Mouse (Mus musculus) liver, postnatal 0 days (tissue): Measurements from ENCODE around the gene Olfr1367.

Experiments
- CTCF ChIP-seq: sonication (generic); IDR thresholded peaks from 2 replicates; pipeline ENCODE4 v1.5.1; 2016; ENCODE audit warnings: antibody characterized with exemption, low read depth
- EP300 ChIP-seq: IDR thresholded peaks from 2 replicates; pipeline ENCODE4 v1.6.1; 2016; ENCODE audit warnings: antibody characterized with exemption, low read depth, mild to moderate bottlenecking

DNA sequence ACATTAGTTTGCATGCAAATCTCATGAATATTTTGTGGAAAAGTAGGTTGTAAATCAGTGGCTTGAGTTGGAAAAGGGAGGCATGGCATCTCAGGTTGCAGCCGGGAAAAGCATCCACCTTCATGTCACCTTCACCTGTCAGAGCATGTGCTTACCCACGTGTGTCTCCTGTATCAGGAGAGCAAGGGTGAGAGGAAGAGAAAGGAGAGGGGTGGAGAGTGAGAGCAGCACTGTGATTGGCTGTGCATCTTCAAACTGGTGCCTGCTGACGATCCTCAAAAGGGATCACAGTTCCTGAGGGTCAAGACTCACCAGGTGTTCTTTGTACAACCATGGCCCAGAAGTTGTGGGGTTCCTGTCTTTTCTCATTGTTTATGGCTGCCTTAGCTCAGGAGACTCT is 34.8 kb upstream of the Olfr1367 start, which contains the start of gene Gpx6:
- no peak for TF ChIP-seq CTCF
- TF ChIP-seq EP300, result no peak
